Mouse (Mus musculus) liver, embryonic 14.5 days (tissue): ENCODE measurements around the gene Ubn1. TPM values are rescaled to one million over a fixed set of nuclear protein-coding genes. Genes with fewer than 3 reads are reported as not detected.
A peak's percentile ranks its signal among the peaks of the same experiment; 100 is the strongest.

ENCODE experiments used
- ATAC-seq: fragments of 200-750 bp; cut with Nextera tagmentation; 2 replicates; pipeline ENCODE4 v1.8.0; 2017; ENCODE audit warnings: moderate number of reproducible peaks, mild to moderate bottlenecking, moderate library complexity; ENCODE audit not compliant: insufficient read depth
- DNase-seq, 3 experiments: peaks; one replicate each; pipeline ENCODE4 v3.0.0-alpha.2; 2012 to 2013; ENCODE audit warnings: low read depth in 3 of 3, low spot score in 3 of 3
- H3K27ac ChIP-seq: fragments of 300-500 bp; sonication (generic); 2 replicates; pipeline ENCODE4 v1.5.1; 2014; ENCODE audit warnings: moderate library complexity, mild to moderate bottlenecking, control low read depth, inconsistent platforms
- H3K27me3 ChIP-seq: fragments of 300-500 bp; sonication (generic); 2 replicates; pipeline ENCODE4 v1.6.1; 2014; ENCODE audit warnings: mild to moderate bottlenecking, low read length, moderate library complexity; ENCODE audit not compliant: control insufficient read depth, insufficient read depth
- H3K36me3 ChIP-seq: fragments of 300-500 bp; sonication (generic); replicated peaks from 2 replicates; pipeline ENCODE4 v1.6.1; 2014; ENCODE audit warnings: low read depth; ENCODE audit not compliant: control insufficient read depth, insufficient read depth
- H3K4me1 ChIP-seq, 2 experiments: fragments of 200-500 bp in 1 of 2; fragments of 300-500 bp in 1 of 2; sonication (generic) in 1 of 2; replicated peaks; 2 replicates each; pipeline ENCODE4 v1.6.1; 2012 to 2014; ENCODE audit warnings: antibody characterized with exemption in 1 of 2, inconsistent platforms in 1 of 2, low read length in 1 of 2; ENCODE audit not compliant: control insufficient read depth in 2 of 2, insufficient read depth in 2 of 2
- H3K4me2 ChIP-seq: fragments of 300-500 bp; sonication (generic); 2 replicates; pipeline ENCODE4 v1.6.1; 2014; ENCODE audit warnings: low read depth, mild to moderate bottlenecking, control low read depth, moderate library complexity
- H3K4me3 ChIP-seq, 2 experiments: fragments of 200-500 bp in 1 of 2; fragments of 300-500 bp in 1 of 2; sonication (generic) in 1 of 2; 2 replicates each; pipeline ENCODE4 v1.5.1; 2012 to 2014; ENCODE audit warnings: low read depth in 2 of 2, low read length in 2 of 2, mild to moderate bottlenecking in 2 of 2, control low read depth in 1 of 2, inconsistent platforms in 1 of 2, moderate library complexity in 1 of 2; ENCODE audit not compliant: insufficient read depth in 1 of 2
- H3K9ac ChIP-seq: fragments of 300-500 bp; sonication (generic); replicated peaks from 2 replicates; pipeline ENCODE4 v1.6.1; 2014; ENCODE audit warnings: mild to moderate bottlenecking, control low read depth, moderate library complexity
- H3K9me3 ChIP-seq: fragments of 300-500 bp; sonication (generic); 2 replicates; pipeline ENCODE4 v1.6.1; 2016; ENCODE audit warnings: low read length, mixed read lengths; ENCODE audit not compliant: control insufficient read depth
- CTCF ChIP-seq: IDR thresholded peaks from 2 replicates; pipeline ENCODE4 v1.5.1; 2016; ENCODE audit warnings: antibody characterized with exemption, low read depth, control low read depth
- EP300 ChIP-seq: IDR thresholded peaks from 2 replicates; pipeline ENCODE4 v1.6.1; 2016; ENCODE audit warnings: antibody characterized with exemption, low read depth
- WGBS: fragments of 180-500 bp; shearing (Covaris S2); extraction: QIAGEN DNeasy Blood & Tissue Kit; methylation state at CpG from one replicate; pipeline ENCODE4 v1.1.7; 2014; ENCODE audit not compliant: insufficient replicate concordance; 5-methylcytosine and 5-hydroxymethylcytosine counted together
- polyA plus RNA-seq, 2 experiments: library from polyadenylated mRNA; depleted of rRNA in 1 of 2; stranded (reverse) in 1 of 2; unstranded in 1 of 2; fragments of >200 nt; fragmentation: Nextera tagmentation in 1 of 2; extraction: Ambion mirVana in 1 of 2; gene quantifications; 2 replicates each; pipeline versions ENCODE4 v1.2.1 to v1.2.3; 2012 to 2014

The Ubn1 gene
- polyA plus RNA-seq, 2 experiments = 8.9 to 11.5 TPM

DNA sequence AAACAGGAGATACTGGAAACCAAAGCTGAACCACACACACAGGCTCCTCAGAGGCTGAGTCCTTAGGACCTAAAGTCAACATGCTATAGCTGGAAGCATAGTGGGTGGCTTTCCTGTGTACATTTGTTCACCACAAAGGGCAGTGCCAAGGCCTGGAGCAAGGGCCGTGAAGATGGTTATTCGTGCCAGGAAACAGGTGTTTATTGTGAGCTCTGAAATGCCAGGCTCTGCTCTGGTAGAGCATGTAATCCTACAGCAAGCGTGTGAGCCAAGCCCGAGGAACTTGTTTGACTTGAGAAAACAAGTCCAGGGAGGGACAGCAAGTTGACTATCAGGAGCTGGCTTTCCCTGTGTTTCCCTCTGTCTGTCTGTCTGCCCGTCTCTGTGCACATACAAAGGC lies 43.4 kb downstream of the Ubn1 start:
- Histone ChIP-seq H3K27me3 (no peaks in the 10 kb centered on the region), H3K9me3 (no peaks in the 10 kb centered on the region), H3K4me2 (no peak overlapping the region), H3K27ac (no peak overlapping the region), H3K9ac (no peak overlapping the region), H3K36me3 (no peaks in the 10 kb centered on the region), H3K4me1 (no peaks in the 10 kb centered on the region), H3K4me3 (no peak overlapping the region)
- DNase-seq = no peak
- 64% methylated on average over 5 of the region's 5 CpGs for WGBS
- no peak for ATAC-seq
- TF ChIP-seq CTCF (no peak), EP300 (no peak)

DNA sequence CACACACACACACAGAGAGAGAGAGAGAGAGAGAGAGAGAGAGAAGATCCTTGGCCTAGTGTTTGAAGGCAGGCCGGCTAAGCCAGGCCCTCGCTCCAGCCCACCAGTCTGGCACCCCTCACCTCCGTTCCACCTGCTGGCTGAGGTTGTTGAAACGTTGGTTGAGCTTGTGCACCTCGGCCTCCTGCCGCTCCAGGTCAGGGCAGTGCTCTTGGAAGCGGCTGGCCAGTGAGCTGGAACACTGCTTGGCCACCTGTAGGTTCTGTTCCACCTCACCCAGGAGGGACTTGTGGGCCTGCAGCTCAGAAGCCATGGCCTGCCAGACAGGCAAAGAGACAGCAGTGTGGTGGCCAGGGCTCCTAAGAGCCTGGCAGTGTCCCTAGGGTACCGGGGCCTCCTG lies 46.6 kb downstream of the Ubn1 start:
- Histone ChIP-seq H3K27ac (no peak overlapping the region), H3K4me1 (no peaks in the 10 kb centered on the region), H3K9me3 (no peaks in the 10 kb centered on the region), H3K27me3 (no peaks in the 10 kb centered on the region), H3K9ac (no peak overlapping the region), H3K36me3 (no peaks in the 10 kb centered on the region), H3K4me2 (no peak overlapping the region), H3K4me3 (no peak overlapping the region)
- 75% methylated on average over 8 of the region's 8 CpGs for WGBS
- TF ChIP-seq EP300 (no peak), CTCF (no peak)
- DNase-seq (no peak), ATAC-seq (no peak)

DNA sequence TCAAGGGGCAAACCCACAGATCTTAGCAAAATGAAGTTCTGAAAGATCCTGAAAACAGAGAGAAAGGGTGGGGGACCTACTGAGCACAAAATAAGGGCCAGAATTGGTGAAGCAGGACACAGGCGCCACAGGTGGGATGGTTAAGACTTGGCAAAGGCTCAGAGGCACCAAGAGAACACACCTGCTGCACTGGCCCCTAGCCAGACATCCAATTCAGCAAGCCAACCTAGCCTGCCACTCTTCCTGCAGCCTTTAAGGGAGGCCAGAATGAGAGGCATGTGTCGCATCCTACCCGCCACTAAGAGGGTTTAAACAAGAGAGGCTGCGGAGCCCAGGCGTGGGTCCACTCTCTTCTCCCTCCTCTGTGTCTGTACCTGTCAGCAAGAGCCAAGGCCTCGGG lies 51.1 kb downstream of the Ubn1 start:
- H3K4me2 ChIP-seq = no peak overlapping the region
- no peaks in the 10 kb centered on the region for H3K36me3 ChIP-seq
- no peaks in the 10 kb centered on the region for H3K4me1 ChIP-seq
- H3K9ac ChIP-seq = no peak overlapping the region
- TF ChIP-seq EP300 (no peak), CTCF (no peak)
- H3K27me3 ChIP-seq = no peaks in the 10 kb centered on the region
- DNase-seq = no peak
- WGBS = 53% methylated on average over 6 of the region's 6 CpGs
- H3K9me3 ChIP-seq = no peaks in the 10 kb centered on the region
- H3K27ac ChIP-seq = no peak overlapping the region
- no peak for ATAC-seq
- no peak overlapping the region for H3K4me3 ChIP-seq

DNA sequence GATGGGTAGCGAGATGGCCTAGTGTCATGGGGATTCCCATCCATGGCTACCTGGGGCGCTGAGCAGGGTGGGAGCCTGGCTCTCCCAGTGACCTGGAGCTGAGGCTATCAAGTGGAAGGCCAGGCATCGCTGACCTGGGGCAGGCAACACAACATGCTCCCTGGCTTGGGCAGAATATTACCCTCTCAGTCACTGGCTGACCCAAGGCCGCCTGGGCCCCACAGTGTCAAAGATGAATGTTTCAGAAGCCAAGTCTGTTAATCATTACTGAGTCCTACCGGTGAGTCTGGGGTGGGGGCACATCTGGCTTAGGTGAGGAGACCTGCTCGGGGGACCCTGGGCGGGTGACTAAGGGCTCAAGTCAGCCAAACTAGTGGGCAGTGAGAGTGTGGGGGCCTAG lies 60.0 kb downstream of the Ubn1 start:
- TF ChIP-seq CTCF = no peak
- TF ChIP-seq EP300 = no peak
- Histone ChIP-seq H3K36me3 (no peaks in the 10 kb centered on the region), H3K9me3 (no peaks in the 10 kb centered on the region), H3K9ac (no peak overlapping the region), H3K27me3 (no peaks in the 10 kb centered on the region), H3K4me1 (no peaks in the 10 kb centered on the region; a peak in 1 of 4 replicates), H3K4me3 (no peak overlapping the region), H3K4me2 (no peak overlapping the region), H3K27ac (no peak overlapping the region)
- peak; percentile 7 to 20 (median 14) for DNase-seq
- ATAC-seq = peak; percentile 69
- 57% methylated on average over 7 of the region's 7 CpGs for WGBS

DNA sequence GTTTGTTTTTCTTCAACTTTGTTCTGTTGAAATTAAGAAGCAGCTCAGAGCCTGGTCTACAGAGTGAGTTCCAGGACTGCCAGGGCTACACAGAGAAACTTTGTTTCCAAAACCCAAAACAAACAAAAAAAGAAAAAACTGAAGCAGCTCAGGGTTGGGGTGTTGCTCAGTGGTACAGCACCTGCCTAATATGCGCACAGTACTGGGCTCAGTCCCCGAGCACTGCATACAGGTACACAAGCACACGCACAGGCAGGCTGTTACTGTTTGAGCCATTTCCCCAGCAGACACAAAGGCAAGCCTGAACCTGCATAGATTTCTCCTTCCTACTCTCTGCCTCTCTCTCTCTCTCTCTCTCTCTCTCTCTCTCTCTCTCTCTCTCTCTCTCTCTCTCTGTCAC lies 61.2 kb downstream of the Ubn1 start:
- ATAC-seq = no peak
- Histone ChIP-seq H3K27me3 (no peaks in the 10 kb centered on the region), H3K4me1 (no peaks in the 10 kb centered on the region; a peak in 1 of 4 replicates), H3K27ac (no peak overlapping the region), H3K9me3 (no peaks in the 10 kb centered on the region), H3K4me2 (no peak overlapping the region), H3K9ac (no peak overlapping the region), H3K4me3 (no peak overlapping the region), H3K36me3 (no peaks in the 10 kb centered on the region)
- TF ChIP-seq EP300 (no peak), CTCF (no peak)
- DNase-seq = no peak
- WGBS = 61% methylated on average over 3 of the region's 3 CpGs
